In the genomic region with DNA sequence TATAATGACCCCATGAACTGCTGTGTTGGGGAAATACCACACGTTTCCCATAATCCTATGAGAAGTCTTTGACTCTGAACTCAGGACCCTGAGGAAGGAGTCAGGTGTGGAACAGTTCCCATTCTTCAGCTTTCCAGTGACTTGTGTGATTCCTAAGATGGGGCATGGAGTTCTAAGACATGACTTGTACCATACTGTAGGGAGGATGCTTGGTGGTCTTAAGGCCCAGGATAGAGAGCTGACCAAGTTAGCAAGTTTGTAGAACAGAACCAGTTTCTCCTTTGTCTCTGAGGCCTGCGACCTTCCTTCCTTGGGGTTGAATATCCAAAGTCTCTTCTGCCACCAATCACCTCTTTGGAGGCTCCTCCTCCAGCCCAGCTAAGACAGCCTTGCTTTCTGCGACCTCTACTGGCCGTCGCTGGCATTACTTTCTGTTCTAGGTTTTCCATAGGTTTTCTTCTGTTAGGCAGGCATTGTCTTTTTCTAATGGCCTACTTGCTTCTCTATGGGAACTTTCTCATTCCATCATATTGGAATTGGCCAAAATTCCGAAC, we compare ENCODE assay signal across 9 mouse cellular contexts. TPM values are rescaled to one million over a fixed set of nuclear protein-coding genes. Genes with fewer than 3 reads are reported as not detected.
DNase-seq lines count a peak whose midpoint lies in the region; ATAC-seq and TF ChIP-seq lines count a peak whose summit lies in the region.
"Had no signal": no experiment of that assay in that cellular context is flagged by ENCODE, and none has a peak within 500 bp of the region (broad histone marks: within the 10 kb centered on the region; RNA-seq: fewer than 3 reads in every experiment).

No protein-coding gene starts in this region.

- CTCF ChIA-PET in Patski (lab: Charles Lee): interaction anchor here (1.2 to 1.6 kb wide), 2 partner anchors 15 to 209 kb away, joined by 3 to 7 read pairs; no protein-coding TSS in a partner anchor

- no peak overlapping the region for H3K9ac ChIP-seq in hindbrain, embryonic 15.5 days
- H3K9ac ChIP-seq: limb, embryonic 12.5 days had no signal

- POLR2A ChIA-PET in Patski (lab: Charles Lee): no interaction called here

- 14% methylated on average over 6 of the region's 6 CpGs for WGBS in hindbrain, embryonic 15.5 days

- H3K27me3 ChIP-seq in Patski: no peaks in the 10 kb centered on the region
- no peaks in the 10 kb centered on the region for H3K27me3 ChIP-seq in hindbrain, embryonic 15.5 days
- H3K27me3 ChIP-seq: limb, embryonic 12.5 days had no signal

- in situ Hi-C loops in Patski (cut with MboI; ENCODE audit: low pct_unique_long_range_greater_than_20kb): no loop called here

- no peaks in the 10 kb centered on the region for H3K36me3 ChIP-seq in hindbrain, embryonic 15.5 days
- H3K36me3 ChIP-seq: limb, embryonic 12.5 days had no signal

- H3K9me3 ChIP-seq in hindbrain, embryonic 15.5 days: no peaks in the 10 kb centered on the region
- H3K9me3 ChIP-seq: limb, embryonic 12.5 days had no signal

- no peak overlapping the region for H3K4me3 ChIP-seq in hindbrain, embryonic 15.5 days
- H3K4me3 ChIP-seq: limb, embryonic 12.5 days had no signal

- H3K4me2 ChIP-seq in hindbrain, embryonic 15.5 days: no peak overlapping the region
- H3K4me2 ChIP-seq: limb, embryonic 12.5 days had no signal

- ATAC-seq in Patski: no peak
- ATAC-seq in hindbrain, embryonic 15.5 days (ENCODE audit: low FRiP score, low read depth): peak; percentile 48; the same call in 1 of the 2 replicates

- H3K4me1 ChIP-seq in hindbrain, embryonic 15.5 days (replicated peaks): 0 out of 2 replicates have a peak, but pooled peaks cover 5% of the 10 kb centered on the region

- peak; percentile 68 for TF ChIP-seq CTCF in Patski (IDR thresholded peaks at IDR 0.05)

- no peak for DNase-seq in Patski (ENCODE audit: low read depth, low spot score)
- peak; percentile 69 to 76 for DNase-seq in cerebellum, adult 18-20 months
- DNase-seq in frontal cortex, adult 2 months (ENCODE audit: extremely low spot score in 1 of 2, low spot score in 1 of 2): peak; percentile 56 to 92
- peak; percentile 69 to 81 for DNase-seq in layer of hippocampus, postnatal 36 days
- peak; percentile 80 for DNase-seq in mesoderm, embryonic 11.5 days (ENCODE audit: low read depth, low spot score)
- DNase-seq in right cerebral cortex, postnatal 25 days: peak; percentile 71
- DNase-seq in urinary bladder, postnatal 36 days (ENCODE audit: low spot score in 2 of 2): peak; percentile 76 to 78

- H3K27ac ChIP-seq in hindbrain, embryonic 15.5 days (replicated peaks): no peak overlapping the region
- H3K27ac ChIP-seq: limb, embryonic 12.5 days had no signal

RNA-seq across cellular contexts. Expression of a gene that starts 36.2 kb away (rescaled TPM):
- 0.04 TPM for polyA plus RNA-seq in Patski (2021)
- polyA plus RNA-seq in frontal cortex, adult 2 months (2012; rRNA removed): 0.32 and 0.38 TPM in 2 replicates
- polyA plus RNA-seq in hindbrain, embryonic 15.5 days (2015; fragmentation: Nextera tagmentation; extraction: Ambion mirVana): 0.07 and 0.19 TPM in 2 replicates
- total RNA-seq in layer of hippocampus, postnatal 36 days (2021): under 1 TPM; 0.30 to 0.48 TPM
